Mouse (Mus musculus): ENCODE measurements at regions not wholly inside any gene's neighbourhood (a gene's known extent, or its start where the extent isn't known, plus 50 kb on each side); places are given as distances from the start of the nearest gene placed in this dataset.

DNA sequence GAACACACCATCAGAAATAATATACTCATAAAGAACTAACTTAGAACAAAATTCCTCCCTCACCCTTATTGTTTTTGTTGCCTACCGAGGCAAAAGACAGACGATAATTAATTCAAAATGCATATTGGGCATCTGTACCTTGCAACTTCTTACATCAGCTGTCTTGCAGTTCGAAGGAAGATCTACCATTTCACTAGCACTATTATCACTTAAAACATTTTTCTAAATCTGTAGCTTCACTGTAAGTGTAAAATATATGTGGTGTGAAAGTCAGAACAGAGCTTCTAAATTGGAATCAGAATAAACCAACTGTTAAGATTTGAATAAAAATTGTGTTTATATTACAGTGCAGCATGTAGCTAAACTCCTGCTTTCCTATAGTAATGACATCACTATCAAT, 562.4 kb upstream of the Atp10a start:
- Histone ChIP-seq H3K4me1 (ENCODE audit: control insufficient read depth in 1 of 2, insufficient read depth in 2 of 2) (no peaks in the 10 kb centered on the region), H3K9me3 (replicated peaks; ENCODE audit: low read length) (peaks cover 20% of the 10 kb centered on the region), H3K9ac (ENCODE audit: insufficient read depth, low read depth) (no peak overlapping the region), H3K4me3 (replicated peaks in 1 of 3; ENCODE audit: low read depth in 2 of 3, low read length in 2 of 3, poor library complexity in 1 of 3) (no peak overlapping the region), H3K27me3 (replicated peaks) (no peaks in the 10 kb centered on the region), H3K79me2 (replicated peaks; ENCODE audit: control insufficient read depth, extremely low read depth, insufficient read depth, poor library complexity, severe bottlenecking) (no peaks in the 10 kb centered on the region), H3K27ac (ENCODE audit: insufficient read depth, low read depth) (no peak overlapping the region), H3K4me2 (ENCODE audit: insufficient read depth, low read depth, poor library complexity, severe bottlenecking) (no peak overlapping the region), H3K36me3 (replicated peaks in 1 of 2; ENCODE audit: control insufficient read depth in 1 of 2, insufficient read depth in 1 of 2, low read length in 1 of 2) (no peaks in the 10 kb centered on the region)
- TF ChIP-seq ZC3H11A (IDR thresholded peaks at IDR 0.05; ENCODE audit: low read depth, low read length) (no peak), UBTF (IDR thresholded peaks at IDR 0.05; ENCODE audit: low read depth, low read length) (no peak), IRF4 (IDR thresholded peaks at IDR 0.05; ENCODE audit: low read depth, low read length) (no peak), E2F4 (IDR thresholded peaks at IDR 0.05; ENCODE audit: insufficient replicate concordance, low read depth, low read length) (no peak), ZKSCAN1 (IDR thresholded peaks at IDR 0.05; ENCODE audit: borderline replicate concordance, low read depth, low read length) (no peak), JUND (conservative IDR thresholded peaks at IDR 0.05; ENCODE audit: low read depth, low read length) (no peak), SIN3A (IDR thresholded peaks at IDR 0.05; ENCODE audit: low read length) (no peak), TBP (conservative IDR thresholded peaks at IDR 0.05; ENCODE audit: low read depth, low read length) (no peak), CHD2 (IDR thresholded peaks at IDR 0.05; ENCODE audit: low read length) (no peak), EP300 (IDR thresholded peaks at IDR 0.05; ENCODE audit: low read length) (no peak)
- in situ Hi-C loops (cut with MboI; ENCODE audit: low pct_ligation_motif_present, low pct_unique_long_range_greater_than_20kb, low sequenced_read_pairs), result no loop called here
- dilution Hi-C loops (cut with MboI; ENCODE audit: extremely low pct_ligation_motif_present, extremely low pct_unique_long_range_greater_than_20kb, low sequenced_read_pairs), result no loop called here
- no peak for DNase-seq (ENCODE audit: extremely low read depth)

DNA sequence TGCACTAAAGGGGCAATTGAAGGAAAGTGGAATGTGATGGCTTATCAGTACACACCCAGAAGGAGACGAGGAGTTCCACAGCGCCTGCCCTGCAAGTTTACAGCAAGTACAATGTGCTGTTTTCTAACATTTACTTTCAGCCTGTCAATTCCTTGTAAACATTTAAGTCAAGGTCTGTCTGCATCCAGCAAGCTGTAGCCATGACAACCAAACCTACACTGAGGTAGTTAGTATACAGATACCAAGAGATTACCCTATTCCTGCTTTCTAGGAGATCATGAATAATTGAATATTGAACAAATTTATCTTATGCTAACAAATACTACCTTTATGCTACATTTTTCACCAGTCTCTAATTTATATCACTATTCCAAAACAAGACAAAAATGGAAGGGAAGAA, 569.0 kb upstream of the Gabra5 start:
- TF ChIP-seq E2F4 (IDR thresholded peaks at IDR 0.05; ENCODE audit: insufficient replicate concordance, low read depth, low read length) (no peak), EP300 (IDR thresholded peaks at IDR 0.05; ENCODE audit: low read length) (no peak), JUN (IDR thresholded peaks at IDR 0.05; ENCODE audit: insufficient read depth, low read depth, low read length) (no peak), MAFK (IDR thresholded peaks at IDR 0.05; ENCODE audit: insufficient replicate concordance, low read length) (no peak), NELFE (IDR thresholded peaks at IDR 0.05; ENCODE audit: low read depth, low read length) (no peak), JUND (conservative IDR thresholded peaks at IDR 0.05; ENCODE audit: low read depth, low read length) (no peak), UBTF (IDR thresholded peaks at IDR 0.05; ENCODE audit: low read depth, low read length) (no peak), CHD1 (IDR thresholded peaks at IDR 0.05; ENCODE audit: low read depth, low read length) (no peak), MYC (IDR thresholded peaks at IDR 0.05; ENCODE audit: low read depth, low read length) (no peak), ETS1 (conservative IDR thresholded peaks at IDR 0.05; ENCODE audit: low read depth, low read length) (no peak)
- H3K36me3 ChIP-seq (replicated peaks in 1 of 2; ENCODE audit: control insufficient read depth in 1 of 2, insufficient read depth in 1 of 2, low read length in 1 of 2), result no peaks in the 10 kb centered on the region
- no peak overlapping the region for H3K4me3 ChIP-seq (replicated peaks in 1 of 3; ENCODE audit: low read depth in 2 of 3, low read length in 2 of 3, poor library complexity in 1 of 3)
- in situ Hi-C loops (cut with MboI; ENCODE audit: low pct_ligation_motif_present, low pct_unique_long_range_greater_than_20kb, low sequenced_read_pairs), result no loop called here
- H3K79me2 ChIP-seq (replicated peaks; ENCODE audit: control insufficient read depth, extremely low read depth, insufficient read depth, poor library complexity, severe bottlenecking), result no peaks in the 10 kb centered on the region
- no peak overlapping the region for H3K9ac ChIP-seq (ENCODE audit: insufficient read depth, low read depth)
- no peak overlapping the region for H3K4me2 ChIP-seq (ENCODE audit: insufficient read depth, low read depth, poor library complexity, severe bottlenecking)
- no peak overlapping the region for H3K27ac ChIP-seq (ENCODE audit: insufficient read depth, low read depth)
- no peak for DNase-seq (ENCODE audit: extremely low read depth)
- dilution Hi-C loops (cut with MboI; ENCODE audit: extremely low pct_ligation_motif_present, extremely low pct_unique_long_range_greater_than_20kb, low sequenced_read_pairs), result no loop called here
- peaks cover 25% of the 10 kb centered on the region for H3K9me3 ChIP-seq (replicated peaks; ENCODE audit: low read length)
- no peaks in the 10 kb centered on the region for H3K27me3 ChIP-seq (replicated peaks)
- no peaks in the 10 kb centered on the region for H3K4me1 ChIP-seq (ENCODE audit: control insufficient read depth in 1 of 2, insufficient read depth in 2 of 2)

Measured in CH12.LX (cell line).